Mouse (Mus musculus): ENCODE results near the gene Hoxd4. TPM values are rescaled to one million over a fixed set of nuclear protein-coding genes. Genes with fewer than 3 reads are reported as not detected.

The Hoxd4 gene
- polyA plus RNA-seq, 1 experiment from 2014 or later: not detected

- no peak for ATAC-seq (ENCODE audit: extremely low read depth, insufficient number of reproducible peaks, low FRiP score, low TSS enrichment)
- peaks cover 100% of the 10 kb centered on the region for H3K27me3 ChIP-seq (replicated peaks)
- peaks cover 18% of the 10 kb centered on the region for H3K4me1 ChIP-seq
- H3K9me3 ChIP-seq: no peaks in the 10 kb centered on the region
- H3K27ac ChIP-seq (replicated peaks): no peak overlapping the region
- no peak overlapping the region for H3K9ac ChIP-seq
- no peak overlapping the region for H3K4me2 ChIP-seq
- H3K36me3 ChIP-seq: no peaks in the 10 kb centered on the region
- WGBS: 1% methylated on average over 34 of the region's 34 CpGs
- H3K4me3 ChIP-seq: no peak overlapping the region
Measured at GRCm38 (mm10) chr2:74696442-74697335, 15.0 kb upstream of the Hoxd4 start.

GRCm38 (mm10) chr2:74697567-74698121 is 14.1 kb upstream of the Hoxd4 start, which contains the start of gene Hoxd9:
Gene Hoxd9 (plus strand): TSS chr2:74697727.
- Histone ChIP-seq H3K4me2 (peak within 1 kb of the TSS; percentile 70), H3K9me3 (no peaks in the 10 kb centered on the region), H3K4me3 (peak within 1 kb of the TSS; percentile 47), H3K27ac (replicated peaks) (no peak within 1 kb of the TSS), H3K9ac (peak within 1 kb of the TSS; percentile 58; the same call in 1 of the 2 replicates), H3K27me3 (replicated peaks) (peaks cover 100% of the 10 kb centered on the region), H3K4me1 (peaks cover 14% of the 10 kb centered on the region), H3K36me3 (no peaks in the 10 kb centered on the region)
- 2% methylated on average over 43 of the region's 43 CpGs for WGBS
- ATAC-seq (ENCODE audit: extremely low read depth, insufficient number of reproducible peaks, low FRiP score, low TSS enrichment): no peak

- ATAC-seq (ENCODE audit: extremely low read depth, insufficient number of reproducible peaks, low FRiP score, low TSS enrichment): no peak
- WGBS: under 1% methylated on average over 78 of the region's 86 CpGs
- H3K9me3 ChIP-seq: no peaks in the 10 kb centered on the region
Measured at GRCm38 (mm10) chr2:74698201-74699052, 13.3 kb upstream of the Hoxd4 start.

GRCm38 (mm10) chr2:74699053-74699430 is 12.7 kb upstream of the Hoxd4 start:
- Histone ChIP-seq H3K9ac (no peak overlapping the region), H3K9me3 (no peaks in the 10 kb centered on the region), H3K4me3 (peak overlapping the region; percentile 47), H3K4me2 (no peak overlapping the region), H3K27ac (replicated peaks) (no peak overlapping the region), H3K27me3 (replicated peaks) (peaks cover 100% of the 10 kb centered on the region), H3K36me3 (no peaks in the 10 kb centered on the region), H3K4me1 (peaks cover 13% of the 10 kb centered on the region)
- ATAC-seq (ENCODE audit: extremely low read depth, insufficient number of reproducible peaks, low FRiP score, low TSS enrichment): no peak
- 2% methylated on average over 17 of the region's 17 CpGs for WGBS

More at GRCm38 (mm10) chr2:74698201-74699052, 13.3 kb upstream of the Hoxd4 start:
- H3K36me3 ChIP-seq: no peaks in the 10 kb centered on the region
- H3K9ac ChIP-seq: peak overlapping the region; percentile 58; the same call in 1 of the 2 replicates
- peak overlapping the region; percentile 47 for H3K4me3 ChIP-seq
- H3K27me3 ChIP-seq (replicated peaks): peaks cover 100% of the 10 kb centered on the region
- no peak overlapping the region for H3K27ac ChIP-seq (replicated peaks)
- peaks cover 13% of the 10 kb centered on the region for H3K4me1 ChIP-seq
- H3K4me2 ChIP-seq: peak overlapping the region; percentile 70

- Histone ChIP-seq H3K4me3 (no peak overlapping the region), H3K9ac (no peak overlapping the region), H3K4me2 (no peak overlapping the region), H3K27me3 (replicated peaks) (peaks cover 100% of the 10 kb centered on the region), H3K9me3 (no peaks in the 10 kb centered on the region), H3K27ac (replicated peaks) (no peak overlapping the region), H3K4me1 (peaks cover 18% of the 10 kb centered on the region), H3K36me3 (no peaks in the 10 kb centered on the region)
- WGBS: 3% methylated on average over 23 of the region's 23 CpGs
- no peak for ATAC-seq (ENCODE audit: extremely low read depth, insufficient number of reproducible peaks, low FRiP score, low TSS enrichment)
Measured at GRCm38 (mm10) chr2:74699664-74700545, 11.8 kb upstream of the Hoxd4 start.

GRCm38 (mm10) chr2:74700546-74701112 is 11.1 kb upstream of the Hoxd4 start:
- no peak for ATAC-seq (ENCODE audit: extremely low read depth, insufficient number of reproducible peaks, low FRiP score, low TSS enrichment)
- peaks cover 100% of the 10 kb centered on the region for H3K27me3 ChIP-seq (replicated peaks)
- no peaks in the 10 kb centered on the region for H3K9me3 ChIP-seq
- no peaks in the 10 kb centered on the region for H3K36me3 ChIP-seq
- H3K9ac ChIP-seq: no peak overlapping the region
- no peak overlapping the region for H3K4me2 ChIP-seq
- peaks cover 25% of the 10 kb centered on the region for H3K4me1 ChIP-seq
- no peak overlapping the region for H3K4me3 ChIP-seq
- 3% methylated on average over 22 of the region's 22 CpGs for WGBS
- no peak overlapping the region for H3K27ac ChIP-seq (replicated peaks)

GRCm38 (mm10) chr2:74701949-74702819 is 9.5 kb upstream of the Hoxd4 start:
- Histone ChIP-seq H3K36me3 (no peaks in the 10 kb centered on the region), H3K9ac (no peak overlapping the region), H3K4me3 (no peak overlapping the region), H3K27ac (replicated peaks) (no peak overlapping the region), H3K27me3 (replicated peaks) (peaks cover 99% of the 10 kb centered on the region), H3K9me3 (no peaks in the 10 kb centered on the region), H3K4me1 (peaks cover 28% of the 10 kb centered on the region), H3K4me2 (no peak overlapping the region)
- ATAC-seq (ENCODE audit: extremely low read depth, insufficient number of reproducible peaks, low FRiP score, low TSS enrichment): no peak
- WGBS: 16% methylated on average over 17 of the region's 17 CpGs

GRCm38 (mm10) chr2:74702820-74703219 is 8.9 kb upstream of the Hoxd4 start:
- Histone ChIP-seq H3K9me3 (no peaks in the 10 kb centered on the region), H3K9ac (no peak overlapping the region), H3K27ac (replicated peaks) (no peak overlapping the region), H3K27me3 (replicated peaks) (peaks cover 99% of the 10 kb centered on the region), H3K4me3 (no peak overlapping the region), H3K4me2 (no peak overlapping the region), H3K4me1 (peaks cover 23% of the 10 kb centered on the region), H3K36me3 (no peaks in the 10 kb centered on the region)
- WGBS: 20% methylated on average over 6 of the region's 6 CpGs
- ATAC-seq (ENCODE audit: extremely low read depth, insufficient number of reproducible peaks, low FRiP score, low TSS enrichment): no peak

- WGBS: 9% methylated on average over 10 of the region's 10 CpGs
- peaks cover 99% of the 10 kb centered on the region for H3K27me3 ChIP-seq (replicated peaks)
- H3K9me3 ChIP-seq: no peaks in the 10 kb centered on the region
- H3K4me1 ChIP-seq: peaks cover 18% of the 10 kb centered on the region
- H3K27ac ChIP-seq (replicated peaks): no peak overlapping the region
- H3K9ac ChIP-seq: no peak overlapping the region
- no peak for ATAC-seq (ENCODE audit: extremely low read depth, insufficient number of reproducible peaks, low FRiP score, low TSS enrichment)
- H3K4me3 ChIP-seq: no peak overlapping the region
- no peaks in the 10 kb centered on the region for H3K36me3 ChIP-seq
- no peak overlapping the region for H3K4me2 ChIP-seq
Measured at GRCm38 (mm10) chr2:74703317-74703716, 8.4 kb upstream of the Hoxd4 start.
